Mouse (Mus musculus): Measurements from ENCODE around the gene Hspb2.

DNA sequence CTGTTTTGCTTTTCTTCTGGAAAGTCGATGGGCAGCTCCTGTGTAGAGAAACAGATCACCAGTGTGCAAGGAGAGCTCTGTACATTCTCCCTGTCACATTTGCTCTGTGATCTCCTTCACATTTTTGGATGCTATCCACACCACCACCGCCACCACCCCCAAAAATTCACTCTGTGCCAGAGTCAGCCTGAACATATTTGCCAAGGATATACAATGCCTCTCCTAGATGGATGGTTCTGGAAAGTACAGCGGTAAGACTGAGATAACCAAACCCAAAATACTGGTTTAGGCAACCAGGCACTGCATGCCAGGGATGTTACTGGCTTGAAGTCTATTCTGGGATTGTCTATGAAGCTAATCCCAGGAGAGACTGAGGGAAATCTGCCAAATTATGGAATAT lies 9.9 kb downstream of the Hspb2 start:
- TF ChIP-seq POLR2A (IDR thresholded peaks at IDR 0.05; ENCODE audit: insufficient read depth, low read depth, low read length) (no peak), CTCF (IDR thresholded peaks at IDR 0.05) (no peak), EP300 (IDR thresholded peaks at IDR 0.05; ENCODE audit: insufficient read depth, low read depth, low read length) (no peak)
